Mouse (Mus musculus) regulatory T cell (primary cell): ENCODE data around the gene Ltv1.

Experiments used
- in situ Hi-C: fragments of 300-600 bp; cut with MboI, MseI; formaldehyde crosslinking; loops from one replicate; pipeline ENCODE4 v1.15.1; 2025; ENCODE audit warnings: high pct_unique_total_duplicates

Ltv1 gene

DNA sequence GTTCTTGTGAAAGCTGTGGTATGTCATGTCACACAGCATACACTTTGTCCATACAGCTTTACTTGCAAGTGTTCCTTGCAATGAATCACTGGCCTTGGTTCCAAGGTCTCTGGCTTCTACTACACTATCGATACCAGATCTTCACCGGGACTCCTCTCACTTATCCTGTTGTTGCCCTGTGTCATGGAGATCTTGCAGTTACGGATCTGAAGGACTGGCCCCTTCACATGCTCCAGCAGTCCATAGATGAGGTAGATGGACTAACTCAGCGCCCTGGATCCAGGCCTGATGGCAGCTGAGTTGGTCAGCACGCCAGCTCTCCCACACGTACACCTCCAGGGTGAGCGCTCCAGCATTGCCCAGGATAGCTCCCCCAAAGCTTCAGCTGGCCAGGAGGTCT lies 57.7 kb downstream of the Ltv1 start:
- in situ Hi-C loops, result no loop called here

DNA sequence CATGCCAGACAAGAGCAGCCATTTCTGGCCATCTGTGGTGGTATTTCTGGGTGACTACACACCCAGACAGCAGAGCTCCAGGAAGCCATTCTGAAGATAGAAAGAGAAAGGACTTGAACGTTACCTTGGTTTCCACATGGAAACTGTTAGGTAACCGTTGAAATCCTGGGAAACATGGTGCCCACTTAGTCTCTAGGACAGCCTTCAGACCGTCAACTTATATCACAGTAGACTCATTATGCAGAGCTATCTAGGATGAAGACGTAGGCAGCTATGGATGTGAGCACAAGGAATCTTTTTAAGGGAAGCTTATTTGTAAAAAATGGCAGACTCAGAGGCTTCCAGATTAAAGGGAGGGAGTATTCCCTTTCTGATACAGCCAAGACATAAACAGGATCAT lies 59.1 kb downstream of the Ltv1 start:
- in situ Hi-C loops, result no loop called here
